Mouse (Mus musculus) left cerebral cortex, postnatal 25 days (tissue): ENCODE data around the gene Gas2l2. TPM values are rescaled to one million over a fixed set of nuclear protein-coding genes. Genes with fewer than 3 reads are reported as not detected.

Source experiments
- DNase-seq, 2 experiments: peaks; one replicate each; pipeline ENCODE4 v3.0.0; 2022; ENCODE audit warnings: low spot score in 2 of 2, mixed read lengths in 1 of 2
- intact Hi-C: fragments of 180-260 bp; cut with DNase I; formaldehyde crosslinking; loops from one replicate; pipeline ENCODE4 v1.15.1; 2025
- total RNA-seq, 2 experiments: library from RNA; stranded (reverse); gene quantifications; 2 replicates each; pipeline ENCODE4 v1.2.3; 2021

Gas2l2 gene
- total RNA-seq, 2 experiments from 2014 or later: 0.18 TPM; not detected in 1

- intact Hi-C loops: loop anchor here (10.0 kb wide), 1 partner anchor 187 kb away; no protein-coding TSS in a partner anchor
- no peak for DNase-seq
These were observed 18.4 kb upstream of the Gas2l2 start for GRCm38 (mm10) chr11:83447612-83448011.

GRCm38 (mm10) chr11:83445001-83445400, 15.7 kb upstream of the Gas2l2 start:
- intact Hi-C loops: loop anchor here (10.0 kb wide), 1 partner anchor 190 kb away; no protein-coding TSS in a partner anchor
- no peak for DNase-seq

GRCm38 (mm10) chr11:83443824-83444223, 14.6 kb upstream of the Gas2l2 start:
- intact Hi-C loops: loop anchor here (10.0 kb wide), 1 partner anchor 191 kb away; no protein-coding TSS in a partner anchor
- DNase-seq: no peak

- intact Hi-C loops: loop anchor here (10.0 kb wide), 1 partner anchor 192 kb away; no protein-coding TSS in a partner anchor
- DNase-seq: peak; percentile 74 to 82
These were observed 13.5 kb upstream of the Gas2l2 start for GRCm38 (mm10) chr11:83442596-83443267.

GRCm38 (mm10) chr11:83441235-83441634, 12.0 kb upstream of the Gas2l2 start:
- intact Hi-C loops: loop anchor here (2.0 to 10.0 kb wide), 2 partner anchors 194 to 298 kb away; no protein-coding TSS in a partner anchor
- DNase-seq: no peak

GRCm38 (mm10) chr11:83440081-83441064, 11.1 kb upstream of the Gas2l2 start:
- DNase-seq: peak; percentile 86
- intact Hi-C loops: loop anchor here (1.0 to 10.0 kb wide), 3 partner anchors 32 to 298 kb away; no protein-coding TSS in a partner anchor

GRCm38 (mm10) chr11:83439426-83440060, 10.3 kb upstream of the Gas2l2 start:
- intact Hi-C loops: loop anchor here (1.0 to 10.0 kb wide), 3 partner anchors 33 to 299 kb away; no protein-coding TSS in a partner anchor
- no peak for DNase-seq

GRCm38 (mm10) chr11:83437377-83437776, 8.1 kb upstream of the Gas2l2 start, which contains the start of gene 1700020L24Rik:
Gene 1700020L24Rik, plus strand, starts transcription at chr11:83437677.
- intact Hi-C loops: no loop called here
- no peak for DNase-seq

GRCm38 (mm10) chr11:83432533-83432932, 3.3 kb upstream of the Gas2l2 start:
- intact Hi-C loops: no loop called here

GRCm38 (mm10) chr11:83426964-83427363, 2.3 kb downstream of the Gas2l2 start:
- no peak for DNase-seq
- intact Hi-C loops: no loop called here

More at GRCm38 (mm10) chr11:83432533-83432932, 3.3 kb upstream of the Gas2l2 start:
- DNase-seq: no peak

GRCm38 (mm10) chr11:83424681-83425080, 4.6 kb downstream of the Gas2l2 start:
- intact Hi-C loops: loop anchor here (2.0 kb wide), 2 partner anchors 68 to 98 kb away; no protein-coding TSS in a partner anchor

GRCm38 (mm10) chr11:83421305-83421704, 8.0 kb downstream of the Gas2l2 start:
- intact Hi-C loops: no loop called here
- DNase-seq: peak in 1 of 2 experiments; percentile 14

More at GRCm38 (mm10) chr11:83424681-83425080, 4.6 kb downstream of the Gas2l2 start:
- DNase-seq: peak; percentile 80

- intact Hi-C loops: no loop called here
- peak in 1 of 2 experiments; percentile 38 for DNase-seq
These were observed 8.9 kb downstream of the Gas2l2 start for GRCm38 (mm10) chr11:83420338-83420737.

- intact Hi-C loops: no loop called here
- DNase-seq: peak; percentile 73 to 83
These were observed 10.7 kb downstream of the Gas2l2 start for GRCm38 (mm10) chr11:83418566-83418965.

GRCm38 (mm10) chr11:83417708-83418107, 11.5 kb downstream of the Gas2l2 start:
- DNase-seq: peak; percentile 34 to 71
- intact Hi-C loops: no loop called here

GRCm38 (mm10) chr11:83417080-83417479, 12.2 kb downstream of the Gas2l2 start:
- intact Hi-C loops: no loop called here
- DNase-seq: peak in 1 of 2 experiments; percentile 33

- intact Hi-C loops: no loop called here
- DNase-seq: no peak
These were observed 18.7 kb downstream of the Gas2l2 start for GRCm38 (mm10) chr11:83410510-83410909.

GRCm38 (mm10) chr11:83409792-83410291, 19.4 kb downstream of the Gas2l2 start:
- intact Hi-C loops: loop anchor here (5.0 kb wide), 1 partner anchor 38 kb away; no protein-coding TSS in a partner anchor
- no peak for DNase-seq
